Mouse (Mus musculus) olfactory bulb, adult 2 months (tissue): ENCODE measurements at regions not wholly inside any gene's neighbourhood (a gene's known extent, or its start where the extent isn't known, plus 50 kb on each side); places are given as distances from the start of the nearest gene placed in this dataset.

ENCODE experiments used
- CTCF ChIP-seq: fragments of 200-500 bp; IDR thresholded peaks from 2 replicates; pipeline ENCODE4 v1.5.1; 2012; ENCODE audit warnings: low read depth, mild to moderate bottlenecking, low read length, moderate library complexity; ENCODE audit not compliant: insufficient read depth
- POLR2A ChIP-seq: fragments of 200-500 bp; IDR thresholded peaks from 2 replicates; pipeline ENCODE4 v1.6.1; 2012; ENCODE audit warnings: mild to moderate bottlenecking, low read depth, low read length, moderate library complexity; ENCODE audit not compliant: insufficient read depth

DNA sequence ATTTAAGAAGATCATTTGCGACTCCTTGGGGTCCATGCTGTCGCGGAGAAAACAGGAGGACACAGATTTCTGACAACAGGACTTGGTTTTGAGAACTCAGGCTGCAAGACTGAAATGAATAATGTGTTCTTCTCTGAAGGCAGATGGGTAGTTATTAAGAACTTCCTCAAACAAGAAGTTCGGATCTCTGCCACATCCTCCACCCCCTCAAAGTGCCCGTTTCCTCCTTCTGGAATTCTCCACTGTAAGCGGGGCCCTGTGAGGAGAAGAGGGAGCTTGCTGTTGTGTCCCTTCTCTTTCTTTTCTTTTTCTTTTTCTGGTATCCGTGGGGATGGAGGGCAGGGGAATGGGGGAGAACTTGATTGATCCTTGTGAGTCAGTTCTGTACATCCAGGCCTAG is 118.9 kb downstream of the 1700020N01Rik start:
- TF ChIP-seq CTCF: no peak
- no peak for TF ChIP-seq POLR2A
